Mouse (Mus musculus) lung, embryonic 15.5 days (tissue): ENCODE data around the gene Cmss1. TPM values are rescaled to one million over a fixed set of nuclear protein-coding genes. Genes with fewer than 3 reads are reported as not detected.

Experiments
- ATAC-seq: fragments of 200-750 bp; cut with Nextera tagmentation; 2 replicates; pipeline ENCODE4 v1.8.0; 2017; ENCODE audit warnings: moderate number of reproducible peaks, borderline replicate concordance; ENCODE audit not compliant: low FRiP score, low TSS enrichment; ENCODE audit errors: extremely low read depth
- H3K27ac ChIP-seq: fragments of 300-500 bp; sonication (generic); 2 replicates; pipeline ENCODE4 v1.5.1; 2015; ENCODE audit warnings: moderate library complexity, mild to moderate bottlenecking, inconsistent platforms
- H3K27me3 ChIP-seq: fragments of 300-500 bp; sonication (generic); 2 replicates; pipeline ENCODE4 v1.6.1; 2015; ENCODE audit warnings: inconsistent platforms
- H3K36me3 ChIP-seq: fragments of 300-500 bp; sonication (generic); 2 replicates; pipeline ENCODE4 v1.6.1; 2015; ENCODE audit warnings: inconsistent platforms
- H3K4me1 ChIP-seq: fragments of 300-500 bp; sonication (generic); 2 replicates; pipeline ENCODE4 v1.6.1; 2015; ENCODE audit warnings: inconsistent platforms
- H3K4me2 ChIP-seq: fragments of 300-500 bp; sonication (generic); 2 replicates; pipeline ENCODE4 v1.6.1; 2015; ENCODE audit warnings: inconsistent platforms, mild to moderate bottlenecking, moderate library complexity
- H3K4me3 ChIP-seq: fragments of 300-500 bp; sonication (generic); 2 replicates; pipeline ENCODE4 v1.5.1; 2015; ENCODE audit warnings: mild to moderate bottlenecking, inconsistent platforms
- H3K9ac ChIP-seq: fragments of 300-500 bp; sonication (generic); 2 replicates; pipeline ENCODE4 v1.6.1; 2015; ENCODE audit warnings: inconsistent platforms
- H3K9me3 ChIP-seq: fragments of 300-500 bp; sonication (generic); 2 replicates; pipeline ENCODE4 v1.6.1; 2016; ENCODE audit warnings: inconsistent platforms
- WGBS: fragments of 180-500 bp; shearing (Covaris S2); methylation state at CpG from one replicate; pipeline ENCODE4 v1.1.7; 2015; 5-methylcytosine and 5-hydroxymethylcytosine counted together
- polyA plus RNA-seq: library from polyadenylated mRNA; unstranded; fragments of >200 nt; fragmentation: Nextera tagmentation; extraction: Ambion mirVana; gene quantifications from 2 replicates; pipeline ENCODE4 v1.2.1, GENCODE M21; 2015

Gene Cmss1
- polyA plus RNA-seq, 1 experiment from 2014 or later, result 55.4 TPM

- 57% methylated on average over 7 of the region's 7 CpGs for WGBS
- H3K4me1 ChIP-seq, result 0 out of 2 replicates have a peak, but pooled peaks cover 6% of the 10 kb centered on the region
- no peak overlapping the region for H3K9ac ChIP-seq
- H3K4me2 ChIP-seq, result no peak overlapping the region
- H3K27ac ChIP-seq, result peak overlapping the region; percentile 32; the same call in 1 of the 2 replicates
- H3K36me3 ChIP-seq, result no peaks in the 10 kb centered on the region
- no peaks in the 10 kb centered on the region for H3K9me3 ChIP-seq
- no peak overlapping the region for H3K4me3 ChIP-seq
- no peaks in the 10 kb centered on the region for H3K27me3 ChIP-seq
- ATAC-seq, result peak; percentile 52; the same call in 1 of the 2 replicates
These were observed 26.6 kb downstream of the Cmss1 start for GRCm38 (mm10) chr16:57580041-57580440.

- no peak overlapping the region for H3K27ac ChIP-seq
- 72% methylated on average over 1 of the region's 1 CpGs for WGBS
- H3K9ac ChIP-seq, result no peak overlapping the region
- H3K9me3 ChIP-seq, result no peaks in the 10 kb centered on the region
- H3K4me1 ChIP-seq, result peaks cover 4% of the 10 kb centered on the region; the same call in 1 of the 2 replicates
- no peak overlapping the region for H3K4me2 ChIP-seq
- no peaks in the 10 kb centered on the region for H3K27me3 ChIP-seq
- no peak overlapping the region for H3K4me3 ChIP-seq
- ATAC-seq, result no peak
- H3K36me3 ChIP-seq, result 0 out of 2 replicates have a peak, but pooled peaks cover 2% of the 10 kb centered on the region
These were observed 29.1 kb downstream of the Cmss1 start for GRCm38 (mm10) chr16:57577519-57577918.

DNA sequence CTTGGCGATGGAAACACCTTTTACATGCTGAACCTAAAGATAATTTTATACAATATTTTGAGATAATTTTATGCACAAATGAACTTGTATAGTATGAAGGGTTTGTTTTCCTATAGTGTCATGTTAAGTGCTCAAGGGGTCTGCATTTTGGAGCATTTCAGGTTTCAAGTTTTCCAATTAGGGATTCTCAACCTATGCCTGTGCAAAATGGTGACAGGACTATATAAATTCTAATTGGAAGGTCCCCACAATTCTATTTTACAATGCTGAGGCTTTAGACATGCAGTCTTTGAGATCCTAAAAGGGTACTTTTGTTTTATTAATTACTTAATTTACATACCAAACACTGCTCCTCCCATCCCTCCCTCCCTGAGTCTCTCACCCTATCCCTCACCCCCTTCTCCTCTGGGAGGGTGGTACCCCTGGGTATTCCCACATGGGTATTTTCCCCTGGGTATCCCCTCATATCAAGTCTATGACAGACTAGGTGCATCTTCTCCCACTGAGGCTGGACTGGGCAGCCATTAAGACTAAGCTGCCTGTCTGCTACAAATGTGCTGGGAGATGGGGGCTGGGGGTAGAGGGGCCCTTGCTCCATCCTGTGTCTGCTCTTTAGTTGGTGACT, 30.8 kb downstream of the Cmss1 start:
- WGBS, result 82% methylated on average over 1 of the region's 1 CpGs
- Histone ChIP-seq H3K27me3 (no peaks in the 10 kb centered on the region), H3K27ac (no peak overlapping the region), H3K4me2 (no peak overlapping the region), H3K9me3 (no peaks in the 10 kb centered on the region), H3K4me1 (peaks cover 2% of the 10 kb centered on the region; the same call in 1 of the 2 replicates), H3K4me3 (no peak overlapping the region), H3K9ac (no peak overlapping the region), H3K36me3 (0 out of 2 replicates have a peak, but pooled peaks cover 4% of the 10 kb centered on the region)
- ATAC-seq, result no peak

DNA sequence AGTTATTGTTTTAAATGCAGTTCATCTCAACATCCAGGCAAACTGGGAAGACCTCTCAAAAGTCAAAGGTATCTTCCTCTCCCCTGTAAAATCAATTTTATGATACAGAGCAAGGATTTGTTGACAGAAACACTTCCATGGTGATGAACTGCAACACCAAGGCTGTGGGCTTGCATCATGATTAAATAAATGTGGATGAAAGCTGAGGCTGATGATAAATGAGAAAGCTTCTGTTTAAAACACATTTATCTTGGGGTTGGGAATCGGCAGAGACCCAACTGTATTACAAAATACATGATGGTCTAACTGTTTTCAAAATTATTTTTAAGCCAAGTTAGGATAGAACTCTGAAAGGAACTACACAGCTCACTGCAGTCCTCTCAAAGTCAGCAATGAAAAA, 32.8 kb downstream of the Cmss1 start:
- H3K36me3 ChIP-seq, result 0 out of 2 replicates have a peak, but pooled peaks cover 6% of the 10 kb centered on the region
- WGBS, result 30% methylated on average over 1 of the region's 1 CpGs
- no peak for ATAC-seq

GRCm38 (mm10) chr16:57570789-57571311, 35.8 kb downstream of the Cmss1 start:
- Histone ChIP-seq H3K4me2 (no peak overlapping the region), H3K27ac (no peak overlapping the region), H3K9me3 (no peaks in the 10 kb centered on the region), H3K36me3 (0 out of 2 replicates have a peak, but pooled peaks cover 6% of the 10 kb centered on the region), H3K4me3 (no peak overlapping the region), H3K4me1 (peaks cover 9% of the 10 kb centered on the region; the same call in 1 of the 2 replicates), H3K27me3 (no peaks in the 10 kb centered on the region), H3K9ac (no peak overlapping the region)
- ATAC-seq, result no peak
- 90% methylated on average over 5 of the region's 5 CpGs for WGBS

More for the DNA sequence above, 32.8 kb downstream of the Cmss1 start:
- no peak overlapping the region for H3K9ac ChIP-seq
- H3K9me3 ChIP-seq, result no peaks in the 10 kb centered on the region
- H3K4me2 ChIP-seq, result no peak overlapping the region
- H3K27ac ChIP-seq, result no peak overlapping the region
- H3K27me3 ChIP-seq, result no peaks in the 10 kb centered on the region
- peaks cover 6% of the 10 kb centered on the region; the same call in 1 of the 2 replicates for H3K4me1 ChIP-seq
- no peak overlapping the region for H3K4me3 ChIP-seq

GRCm38 (mm10) chr16:57568648-57569404, 37.8 kb downstream of the Cmss1 start:
- WGBS, result 45% methylated on average over 7 of the region's 7 CpGs
- Histone ChIP-seq H3K4me2 (no peak overlapping the region), H3K4me1 (peaks cover 13% of the 10 kb centered on the region; the same call in 1 of the 2 replicates), H3K36me3 (0 out of 2 replicates have a peak, but pooled peaks cover 6% of the 10 kb centered on the region), H3K27me3 (no peaks in the 10 kb centered on the region), H3K27ac (peak overlapping the region; percentile 55; the same call in 1 of the 2 replicates), H3K4me3 (no peak overlapping the region), H3K9me3 (no peaks in the 10 kb centered on the region), H3K9ac (no peak overlapping the region)
- peak; percentile 74; the same call in 1 of the 2 replicates for ATAC-seq

- ATAC-seq, result no peak
- 58% methylated on average over 3 of the region's 3 CpGs for WGBS
- no peak overlapping the region for H3K9ac ChIP-seq
These were observed 40.4 kb downstream of the Cmss1 start for GRCm38 (mm10) chr16:57566215-57566614.

GRCm38 (mm10) chr16:57564807-57565206, 41.9 kb downstream of the Cmss1 start:
- no peaks in the 10 kb centered on the region for H3K27me3 ChIP-seq
- H3K9ac ChIP-seq, result no peak overlapping the region
- no peak for ATAC-seq
- H3K9me3 ChIP-seq, result no peaks in the 10 kb centered on the region
- WGBS, result 64% methylated on average over 1 of the region's 1 CpGs
- H3K36me3 ChIP-seq, result 0 out of 2 replicates have a peak, but pooled peaks cover 3% of the 10 kb centered on the region
- no peak overlapping the region for H3K4me2 ChIP-seq
- peaks cover 29% of the 10 kb centered on the region for H3K4me1 ChIP-seq
- H3K27ac ChIP-seq, result no peak overlapping the region
- H3K4me3 ChIP-seq, result no peak overlapping the region

More at GRCm38 (mm10) chr16:57566215-57566614, 40.4 kb downstream of the Cmss1 start:
- no peaks in the 10 kb centered on the region for H3K9me3 ChIP-seq
- peaks cover 30% of the 10 kb centered on the region for H3K4me1 ChIP-seq
- no peak overlapping the region for H3K27ac ChIP-seq
- H3K4me3 ChIP-seq, result no peak overlapping the region
- 0 out of 2 replicates have a peak, but pooled peaks cover 4% of the 10 kb centered on the region for H3K36me3 ChIP-seq
- H3K27me3 ChIP-seq, result no peaks in the 10 kb centered on the region
- H3K4me2 ChIP-seq, result no peak overlapping the region

- H3K4me1 ChIP-seq, result peaks cover 25% of the 10 kb centered on the region
- no peak overlapping the region for H3K4me3 ChIP-seq
- no peak overlapping the region for H3K9ac ChIP-seq
- H3K27ac ChIP-seq, result peak overlapping the region; percentile 12; the same call in 1 of the 2 replicates
- 21% methylated on average over 3 of the region's 3 CpGs for WGBS
- peak; percentile 83; the same call in 1 of the 2 replicates for ATAC-seq
- 0 out of 2 replicates have a peak, but pooled peaks cover 3% of the 10 kb centered on the region for H3K36me3 ChIP-seq
- H3K27me3 ChIP-seq, result no peaks in the 10 kb centered on the region
- H3K4me2 ChIP-seq, result no peak overlapping the region
- H3K9me3 ChIP-seq, result no peaks in the 10 kb centered on the region
These were observed 43.2 kb downstream of the Cmss1 start for GRCm38 (mm10) chr16:57563453-57563852.

DNA sequence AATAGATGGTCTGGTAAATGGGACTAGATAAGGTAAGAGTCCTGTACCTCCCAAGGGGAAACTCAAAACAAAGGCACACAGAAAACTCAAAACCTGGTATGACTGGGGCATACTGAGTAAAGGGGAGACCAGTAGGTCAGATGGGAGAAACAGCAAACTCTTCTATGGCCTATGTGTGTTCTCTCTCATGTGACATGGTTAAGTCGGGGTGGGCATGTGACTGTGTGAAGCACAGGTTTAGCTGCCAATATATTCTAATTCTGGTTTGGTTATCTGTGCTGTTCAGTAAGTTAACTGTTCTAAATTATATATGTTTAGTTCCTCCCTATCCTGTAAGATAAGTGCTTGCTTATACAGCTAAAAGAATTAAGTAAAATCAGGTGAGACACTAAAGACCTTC, 46.5 kb downstream of the Cmss1 start:
- 71% methylated on average over 1 of the region's 1 CpGs for WGBS
- H3K4me1 ChIP-seq, result peaks cover 20% of the 10 kb centered on the region
- no peak for ATAC-seq

DNA sequence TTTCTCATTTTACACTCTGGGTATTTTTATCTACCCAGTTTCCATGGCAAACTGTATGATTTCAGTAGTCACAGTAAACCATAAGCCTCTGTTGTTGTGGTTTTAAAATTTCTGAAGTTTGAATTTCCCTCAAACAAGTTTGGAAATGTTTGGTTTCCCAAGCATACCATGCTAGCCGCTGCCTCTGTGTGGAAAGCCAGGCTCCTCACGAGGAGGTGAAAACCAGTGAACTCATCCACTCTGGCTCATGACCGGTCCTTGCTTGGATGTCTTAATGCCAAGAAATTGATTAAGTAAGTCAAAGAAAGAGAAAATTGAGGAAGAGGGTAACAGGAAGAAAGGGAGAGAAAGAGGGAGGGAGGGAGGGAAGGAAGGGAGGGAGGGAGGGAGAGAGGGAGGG, 48.4 kb downstream of the Cmss1 start:
- no peak for ATAC-seq
- no peak overlapping the region for H3K27ac ChIP-seq
- WGBS, result 79% methylated on average over 3 of the region's 3 CpGs
- 0 out of 2 replicates have a peak, but pooled peaks cover 3% of the 10 kb centered on the region for H3K36me3 ChIP-seq
- H3K4me3 ChIP-seq, result no peak overlapping the region
- no peak overlapping the region for H3K4me2 ChIP-seq
- H3K4me1 ChIP-seq, result peaks cover 19% of the 10 kb centered on the region
- H3K27me3 ChIP-seq, result no peaks in the 10 kb centered on the region
- H3K9me3 ChIP-seq, result no peaks in the 10 kb centered on the region
- H3K9ac ChIP-seq, result no peak overlapping the region

More for the DNA sequence above, 46.5 kb downstream of the Cmss1 start:
- H3K27me3 ChIP-seq, result no peaks in the 10 kb centered on the region
- H3K4me2 ChIP-seq, result no peak overlapping the region
- H3K36me3 ChIP-seq, result 0 out of 2 replicates have a peak, but pooled peaks cover 3% of the 10 kb centered on the region
- no peaks in the 10 kb centered on the region for H3K9me3 ChIP-seq
- H3K27ac ChIP-seq, result no peak overlapping the region
- no peak overlapping the region for H3K9ac ChIP-seq
- H3K4me3 ChIP-seq, result no peak overlapping the region
